Mouse (Mus musculus) CH12.LX (cell line): ENCODE data around the gene Gdf1. TPM values are rescaled to one million over a fixed set of nuclear protein-coding genes. Genes with fewer than 3 reads are reported as not detected.

Experiments
- DNase-seq: peaks from one replicate; pipeline ENCODE4 v3.0.0-alpha.2; 2013; ENCODE audit errors: extremely low read depth
- H3K27ac ChIP-seq: 2 replicates; pipeline ENCODE4 v1.5.1; 2012; ENCODE audit warnings: low read depth, mild to moderate bottlenecking, control low read depth, moderate library complexity; ENCODE audit not compliant: insufficient read depth
- H3K27me3 ChIP-seq: replicated peaks from 2 replicates; pipeline ENCODE3; 2012; ENCODE audit warnings: inconsistent platforms
- H3K36me3 ChIP-seq, 2 experiments: replicated peaks in 1 of 2; 2 replicates each; pipeline versions ENCODE3 to v1.6.1; 2012; ENCODE audit warnings: inconsistent platforms in 1 of 2, low read length in 1 of 2, mild to moderate bottlenecking in 1 of 2, mixed read lengths in 1 of 2, moderate library complexity in 1 of 2; ENCODE audit not compliant: control insufficient read depth in 1 of 2, insufficient read depth in 1 of 2
- H3K4me1 ChIP-seq, 2 experiments: 2 replicates each; pipeline ENCODE4 v1.6.1; 2012; ENCODE audit warnings: inconsistent platforms in 1 of 2, moderate library complexity in 1 of 2; ENCODE audit not compliant: insufficient read depth in 2 of 2, control insufficient read depth in 1 of 2
- H3K4me2 ChIP-seq: 2 replicates; pipeline ENCODE4 v1.6.1; 2012; ENCODE audit warnings: low read depth, mild to moderate bottlenecking, control low read depth; ENCODE audit not compliant: poor library complexity, insufficient read depth, severe bottlenecking
- H3K4me3 ChIP-seq, 3 experiments: fragments of 150-350 bp in 1 of 3; sonication (generic) in 1 of 3; replicated peaks in 1 of 3; 2 replicates each; pipeline versions ENCODE3 to v1.5.1; 2011 to 2012; ENCODE audit warnings: low read depth in 2 of 3, low read length in 2 of 3, mild to moderate bottlenecking in 2 of 3, moderate library complexity in 2 of 3, control low read depth in 1 of 3, improper control_type of control experiment in 1 of 3, inconsistent platforms in 1 of 3, mixed read lengths in 1 of 3; ENCODE audit not compliant: poor library complexity in 1 of 3
- H3K79me2 ChIP-seq: replicated peaks from 2 replicates; pipeline ENCODE4 v1.6.1; 2012; ENCODE audit warnings: mild to moderate bottlenecking, moderate library complexity; ENCODE audit not compliant: control insufficient read depth, poor library complexity, insufficient read depth, severe bottlenecking; ENCODE audit errors: extremely low read depth
- H3K9ac ChIP-seq: 2 replicates; pipeline ENCODE4 v1.6.1; 2012; ENCODE audit warnings: low read depth, mild to moderate bottlenecking, control low read depth, moderate library complexity; ENCODE audit not compliant: insufficient read depth
- H3K9me3 ChIP-seq: replicated peaks from 2 replicates; pipeline ENCODE3; 2012; ENCODE audit warnings: low read length, inconsistent platforms, mixed read lengths
- BHLHE40 ChIP-seq: IDR thresholded peaks from 2 replicates; pipeline ENCODE4 v1.6.1; 2011; ENCODE audit warnings: mild to moderate bottlenecking, low read depth, low read length, improper control_type of control experiment
- CHD1 ChIP-seq: IDR thresholded peaks from 2 replicates; pipeline ENCODE4 v1.6.1; 2012; ENCODE audit warnings: low read depth, low read length, improper control_type of control experiment, inconsistent platforms
- CTCF ChIP-seq, 2 experiments: IDR thresholded peaks in 1 of 2; conservative IDR thresholded peaks in 1 of 2; 2 replicates each; pipeline ENCODE4 v1.5.1; 2011 to 2012; ENCODE audit warnings: low read depth in 2 of 2, low read length in 2 of 2, improper control_type of control experiment in 1 of 2, inconsistent platforms in 1 of 2, mild to moderate bottlenecking in 1 of 2, moderate library complexity in 1 of 2
- E2F4 ChIP-seq: IDR thresholded peaks from 2 replicates; pipeline ENCODE4 v1.6.1; 2011; ENCODE audit warnings: low read depth, low read length, improper control_type of control experiment; ENCODE audit not compliant: insufficient replicate concordance
- ELF1 ChIP-seq: IDR thresholded peaks from 2 replicates; pipeline ENCODE4 v1.6.1; 2014; ENCODE audit warnings: low read depth, mild to moderate bottlenecking, inconsistent platforms, low read length, improper control_type of control experiment
- EP300 ChIP-seq: IDR thresholded peaks from 2 replicates; pipeline ENCODE4 v1.6.1; 2011; ENCODE audit warnings: low read length, improper control_type of control experiment
- IRF4 ChIP-seq: IDR thresholded peaks from 2 replicates; pipeline ENCODE4 v1.6.1; 2014; ENCODE audit warnings: low read depth, mild to moderate bottlenecking, inconsistent platforms, low read length, improper control_type of control experiment
- JUN ChIP-seq: IDR thresholded peaks from 2 replicates; pipeline ENCODE4 v1.6.1; 2011; ENCODE audit warnings: low read depth, mild to moderate bottlenecking, low read length, improper control_type of control experiment, moderate library complexity; ENCODE audit not compliant: insufficient read depth
- JUND ChIP-seq: conservative IDR thresholded peaks from 2 replicates; pipeline ENCODE4 v1.6.1; 2011; ENCODE audit warnings: low read depth, low read length, improper control_type of control experiment
- KAT2A ChIP-seq: IDR thresholded peaks from 2 replicates; pipeline ENCODE4 v1.6.1; 2012; ENCODE audit warnings: low read length, improper control_type of control experiment, inconsistent platforms; ENCODE audit not compliant: insufficient replicate concordance
- MAFK ChIP-seq: IDR thresholded peaks from 2 replicates; pipeline ENCODE4 v1.6.1; 2011; ENCODE audit warnings: low read length, improper control_type of control experiment; ENCODE audit not compliant: insufficient replicate concordance
- MAZ ChIP-seq: IDR thresholded peaks from 2 replicates; pipeline ENCODE4 v1.6.1; 2012; ENCODE audit warnings: low read depth, mild to moderate bottlenecking, inconsistent platforms, low read length, improper control_type of control experiment, moderate library complexity
- MXI1 ChIP-seq: IDR thresholded peaks from 2 replicates; pipeline ENCODE4 v1.6.1; 2011; ENCODE audit warnings: mild to moderate bottlenecking, low read depth, low read length, improper control_type of control experiment
- MYC ChIP-seq: IDR thresholded peaks from 2 replicates; pipeline ENCODE4 v1.6.1; 2011; ENCODE audit warnings: low read depth, mild to moderate bottlenecking, improper control_type of control experiment, low read length
- NELFE ChIP-seq: IDR thresholded peaks from 2 replicates; pipeline ENCODE4 v1.6.1; 2011; ENCODE audit warnings: low read depth, low read length, improper control_type of control experiment
- SIN3A ChIP-seq: IDR thresholded peaks from 2 replicates; pipeline ENCODE4 v1.6.1; 2012; ENCODE audit warnings: low read length, improper control_type of control experiment, inconsistent platforms
- TCF12 ChIP-seq: IDR thresholded peaks from 2 replicates; pipeline ENCODE4 v1.6.1; 2014; ENCODE audit warnings: low read depth, mild to moderate bottlenecking, inconsistent platforms, low read length, improper control_type of control experiment
- USF2 ChIP-seq: conservative IDR thresholded peaks from 2 replicates; pipeline ENCODE4 v1.6.1; 2011; ENCODE audit warnings: low read depth, low read length, improper control_type of control experiment
- ZC3H11A ChIP-seq: IDR thresholded peaks from 2 replicates; pipeline ENCODE4 v1.6.1; 2012; ENCODE audit warnings: low read depth, mild to moderate bottlenecking, inconsistent platforms, low read length, improper control_type of control experiment
- ZMIZ1 ChIP-seq: IDR thresholded peaks from 2 replicates; pipeline ENCODE4 v1.6.1; 2012; ENCODE audit warnings: low read depth, mild to moderate bottlenecking, inconsistent platforms, low read length, improper control_type of control experiment
- dilution Hi-C: fragments of 300-500 bp; cut with MboI; formaldehyde crosslinking; loops from 2 replicates; pipeline ENCODE4 v1.14.3; 2020; ENCODE audit warnings: low sequenced_read_pairs; ENCODE audit not compliant: extremely low pct_unique_long_range_greater_than_20kb, extremely low pct_ligation_motif_present
- in situ Hi-C: fragments of 300-500 bp; cut with MboI; formaldehyde crosslinking; loops from 3 replicates; pipeline ENCODE4 v1.14.3; 2019; ENCODE audit warnings: low sequenced_read_pairs, low pct_ligation_motif_present, low pct_unique_long_range_greater_than_20kb, mixed read lengths
- polyA plus RNA-seq: library from polyadenylated mRNA; unstranded; fragments of >175 nt; gene quantifications from 2 replicates; pipeline ENCODE4 v1.2.1, GENCODE M21; 2012; ENCODE audit warnings: low read depth; ENCODE audit not compliant: insufficient read length
- total RNA-seq, 2 experiments: library from RNA; depleted of rRNA; stranded (reverse); fragments of 300-350 nt in 1 of 2; fragments of >200 nt in 1 of 2; gene quantifications; 2 replicates each; pipeline ENCODE4 v1.2.3; 2012 to 2014

Gdf1 gene
- total and polyA plus RNA-seq, 3 experiments: 0.17 TPM; not detected in 2

DNA sequence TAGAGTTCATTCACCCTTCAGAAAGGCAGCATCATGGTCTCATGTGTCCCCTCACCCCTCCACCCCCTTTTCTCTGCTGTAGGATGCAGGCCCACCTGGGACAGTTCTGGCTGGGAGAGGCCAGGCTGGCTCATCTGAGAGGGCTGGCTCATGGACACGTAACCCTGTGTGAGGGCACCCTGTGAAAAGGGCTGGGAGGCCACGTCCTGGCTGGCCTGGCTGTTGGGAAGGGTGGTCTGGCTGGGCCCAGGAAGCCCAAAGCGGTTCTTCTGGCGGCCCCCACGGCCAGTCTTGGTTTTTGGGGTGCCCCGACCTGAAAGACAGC lies 3.2 kb downstream of the Gdf1 start:
- Histone ChIP-seq H3K27me3 (no peaks in the 10 kb centered on the region), H3K4me1 (no peaks in the 10 kb centered on the region), H3K27ac (no peak overlapping the region), H3K36me3 (peaks cover 74 to 82% of the 10 kb centered on the region in 2 experiments), H3K4me2 (no peak overlapping the region), H3K9me3 (peaks cover 14% of the 10 kb centered on the region), H3K79me2 (no peaks in the 10 kb centered on the region), H3K9ac (no peak overlapping the region), H3K4me3 (no peak overlapping the region)
- dilution Hi-C loops: no loop called here
- in situ Hi-C loops: no loop called here
- TF ChIP-seq MXI1: no peak
- TF ChIP-seq MYC: no peak
- no peak for TF ChIP-seq ZMIZ1
- TF ChIP-seq IRF4: no peak
- no peak for TF ChIP-seq JUN
- TF ChIP-seq BHLHE40: no peak
- TF ChIP-seq EP300: no peak
- no peak for TF ChIP-seq CHD1
- no peak for TF ChIP-seq ELF1
- no peak for TF ChIP-seq KAT2A
- no peak for TF ChIP-seq TCF12
- no peak for TF ChIP-seq ZC3H11A
- TF ChIP-seq MAZ: no peak
- no peak for TF ChIP-seq MAFK
- TF ChIP-seq CTCF (conservative IDR thresholded peaks at IDR 0.05 in 1 of 2, IDR thresholded peaks at IDR 0.05 in 1 of 2; ENCODE audit: low read depth in 2 of 2, low read length in 2 of 2): no peak
- TF ChIP-seq USF2: no peak
- no peak for TF ChIP-seq JUND
- DNase-seq: no peak

DNA sequence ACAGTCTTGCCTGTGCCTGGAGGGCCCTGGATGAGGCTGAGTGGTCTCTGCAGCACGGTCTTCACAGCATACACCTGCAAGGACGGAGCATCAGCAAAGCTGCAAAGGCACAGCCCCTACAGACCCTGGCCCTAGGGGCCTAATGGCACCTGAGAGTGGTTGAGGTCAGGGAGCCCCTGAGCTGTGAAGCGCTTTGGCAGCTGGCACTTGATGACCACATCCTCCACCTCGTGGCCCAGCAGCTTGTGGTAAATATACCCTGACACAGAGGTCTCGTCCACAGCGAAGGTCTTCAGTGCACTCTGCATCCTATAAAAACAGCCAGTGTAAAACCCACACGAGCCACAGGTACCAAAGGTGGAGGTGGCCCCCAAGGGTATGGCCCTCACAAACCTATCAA lies 9.3 kb downstream of the Gdf1 start:
- TF ChIP-seq KAT2A (no peak), E2F4 (no peak), CTCF (conservative IDR thresholded peaks at IDR 0.05 in 1 of 2, IDR thresholded peaks at IDR 0.05 in 1 of 2; ENCODE audit: low read depth in 2 of 2, low read length in 2 of 2) (no peak), CHD1 (no peak), ZMIZ1 (no peak), NELFE (no peak), MAFK (no peak), JUND (no peak), SIN3A (no peak), JUN (no peak), MAZ (no peak), IRF4 (no peak)
- TF ChIP-seq, all 38 proteins: peak for 0
- dilution Hi-C loops: no loop called here
- Histone ChIP-seq H3K27ac (no peak overlapping the region), H3K9ac (no peak overlapping the region), H3K4me1 (no peaks in the 10 kb centered on the region; a peak in 1 of 4 replicates), H3K4me3 (no peak overlapping the region), H3K27me3 (no peaks in the 10 kb centered on the region), H3K4me2 (no peak overlapping the region), H3K79me2 (peaks cover 6% of the 10 kb centered on the region), H3K9me3 (no peaks in the 10 kb centered on the region), H3K36me3 (peaks cover 99 to 100% of the 10 kb centered on the region in 2 experiments)
- in situ Hi-C loops: no loop called here
- no peak for DNase-seq
